Mouse (Mus musculus): Measurements from ENCODE around the gene Prkcb.

DNA sequence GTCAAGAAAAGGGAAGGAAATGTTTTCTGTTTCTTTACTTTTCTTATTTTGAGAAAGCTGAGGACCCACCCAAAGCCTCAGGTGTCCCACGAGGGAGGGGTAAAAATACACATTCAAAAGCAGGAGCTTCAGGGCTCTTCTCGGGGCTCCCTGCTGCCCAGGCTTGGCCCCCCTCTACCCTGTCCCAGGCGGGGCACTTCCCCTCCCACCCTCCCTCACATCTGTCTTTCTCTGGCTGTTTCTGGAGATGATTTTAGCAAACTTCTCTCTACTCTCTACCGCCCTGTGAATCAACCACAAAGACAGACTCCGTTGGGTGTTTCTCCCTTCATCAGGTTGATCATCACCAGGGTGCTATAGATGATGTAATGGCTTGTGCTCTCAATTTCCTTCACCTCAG is 105.4 kb downstream of the Prkcb start:
- TF ChIP-seq CTCF (IDR thresholded peaks at IDR 0.05; ENCODE audit: control insufficient read depth, insufficient read depth, insufficient read length) (no peak), MYOD1 (IDR thresholded peaks at IDR 0.05; ENCODE audit: control insufficient read depth, insufficient read length, low read depth) (no peak)
